Mouse (Mus musculus) right cerebral cortex, postnatal 10 days (tissue): Measurements from ENCODE around the gene Cetn3.

ENCODE experiments used
- DNase-seq, 2 experiments: peaks; one replicate each; pipeline ENCODE4 v3.0.0; 2021; ENCODE audit warnings: low spot score in 2 of 2

The Cetn3 gene

GRCm38 (mm10) chr13:81822750-81823149 lies 39.9 kb downstream of the Cetn3 start:
- DNase-seq: no peak

- DNase-seq: peak; percentile 39 to 70
These were observed 41.9 kb downstream of the Cetn3 start for GRCm38 (mm10) chr13:81824576-81825330.

- DNase-seq: peak; percentile 60 to 77
These were observed 45.6 kb downstream of the Cetn3 start for GRCm38 (mm10) chr13:81828486-81828885.

- DNase-seq: no peak
These were observed 49.0 kb downstream of the Cetn3 start for GRCm38 (mm10) chr13:81831838-81832237.

GRCm38 (mm10) chr13:81836386-81837177 lies 53.7 kb downstream of the Cetn3 start:
- no peak for DNase-seq

- no peak for DNase-seq
These were observed 55.1 kb downstream of the Cetn3 start for GRCm38 (mm10) chr13:81838016-81838415.

- no peak for DNase-seq
These were observed 56.1 kb downstream of the Cetn3 start for GRCm38 (mm10) chr13:81838948-81839347.

- DNase-seq: no peak
These were observed 57.4 kb downstream of the Cetn3 start for GRCm38 (mm10) chr13:81840246-81840645.

- DNase-seq: no peak
These were observed 57.8 kb downstream of the Cetn3 start for GRCm38 (mm10) chr13:81840646-81841045.

- DNase-seq: no peak
These were observed 59.4 kb downstream of the Cetn3 start for GRCm38 (mm10) chr13:81842278-81842677.
